Mouse (Mus musculus) cortical plate, adult 2 months (tissue): ENCODE results near the gene Sec24b.

Experiments
- CTCF ChIP-seq: fragments of 200-500 bp; IDR thresholded peaks from 2 replicates; pipeline ENCODE4 v1.5.1; 2011; ENCODE audit warnings: mild to moderate bottlenecking, control low read depth, low read length; ENCODE audit not compliant: insufficient read depth; ENCODE audit errors: extremely low read depth
- POLR2A ChIP-seq: fragments of 200-500 bp; IDR thresholded peaks from 2 replicates; pipeline ENCODE4 v1.6.1; 2011; ENCODE audit warnings: mild to moderate bottlenecking, low read length, control low read depth; ENCODE audit not compliant: insufficient read depth; ENCODE audit errors: extremely low read depth

DNA sequence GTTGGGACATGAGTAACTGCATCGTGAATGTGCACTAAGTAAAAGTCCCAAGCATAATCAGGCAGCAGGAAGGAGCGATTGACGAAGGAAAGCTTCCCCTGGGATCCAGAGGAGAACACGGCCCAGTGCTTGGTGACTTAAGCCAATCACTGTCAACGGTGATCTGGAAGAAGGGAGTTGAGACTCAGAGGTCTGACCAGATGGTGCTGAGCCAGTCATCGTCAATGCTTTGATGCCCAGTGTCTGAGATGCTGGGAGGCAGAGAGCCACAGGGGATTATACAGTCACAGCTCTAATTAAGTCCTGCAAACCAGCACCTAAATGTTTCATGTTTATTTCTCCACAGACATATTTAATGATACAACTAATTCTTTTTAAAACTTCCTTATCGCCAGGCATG lies 122.3 kb downstream of the Sec24b start:
- TF ChIP-seq POLR2A (no peak), CTCF (no peak)
